Comparison of ENCODE assay signal across 8 mouse cellular contexts in the genomic region with DNA sequence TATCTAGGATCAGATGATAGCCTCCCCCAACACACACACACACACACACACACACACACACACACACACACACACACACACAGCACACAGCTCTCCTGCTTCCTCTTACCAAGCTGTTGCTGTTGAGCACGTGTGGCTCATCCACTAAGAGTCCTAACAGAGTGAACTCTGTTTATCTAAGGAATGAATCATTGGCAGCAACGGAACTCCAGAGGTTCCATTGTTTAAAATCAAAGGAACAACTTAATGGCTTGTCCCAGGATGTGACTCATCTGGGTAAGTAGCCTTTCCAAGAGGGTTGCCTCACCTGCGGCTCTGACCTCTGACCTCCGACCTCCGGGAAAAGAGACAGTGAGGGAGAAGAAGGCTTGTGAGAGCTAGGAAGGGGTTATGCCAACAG. TPM values are rescaled to one million over a fixed set of nuclear protein-coding genes. Genes with fewer than 3 reads are reported as not detected.
DNase-seq lines count a peak whose midpoint lies in the region; ATAC-seq and TF ChIP-seq lines count a peak whose summit lies in the region.

No protein-coding gene starts in this region.

- 22% methylated on average over 5 of the region's 5 CpGs for WGBS in kidney, embryonic 16.5 days
- WGBS in kidney, embryonic 15.5 days, result 21% methylated on average over 5 of the region's 5 CpGs
- WGBS in stomach, embryonic 15.5 days, result 13% methylated on average over 5 of the region's 5 CpGs
- 55% methylated on average over 5 of the region's 5 CpGs for WGBS in forebrain, embryonic 15.5 days
- 53% methylated on average over 5 of the region's 5 CpGs for WGBS in hindbrain, postnatal 0 days

- peak overlapping the region; percentile 38; the same call in 1 of the 2 replicates for H3K27ac ChIP-seq in kidney, embryonic 16.5 days (ENCODE audit: low read length)
- H3K27ac ChIP-seq in kidney, embryonic 15.5 days, result no peak overlapping the region
- H3K27ac ChIP-seq in brown adipose tissue, adult 24 weeks (replicated peaks; ENCODE audit: low read depth, low read length), result peak overlapping the region; percentile 59
- peak overlapping the region; percentile 57 for H3K27ac ChIP-seq in stomach, embryonic 15.5 days
- H3K27ac ChIP-seq in forebrain, embryonic 15.5 days (replicated peaks), result no peak overlapping the region
- no peak overlapping the region for H3K27ac ChIP-seq in hindbrain, postnatal 0 days

- H3K4me2 ChIP-seq in kidney, embryonic 16.5 days (replicated peaks; ENCODE audit: low read depth, low read length), result no peak overlapping the region
- no peak overlapping the region for H3K4me2 ChIP-seq in kidney, embryonic 15.5 days
- H3K4me2 ChIP-seq in stomach, embryonic 15.5 days, result no peak overlapping the region
- H3K4me2 ChIP-seq in forebrain, embryonic 15.5 days (replicated peaks), result no peak overlapping the region
- H3K4me2 ChIP-seq in hindbrain, postnatal 0 days (ENCODE audit: low read depth, low read length), result no peak overlapping the region

- H3K9ac ChIP-seq in kidney, embryonic 16.5 days (replicated peaks; ENCODE audit: low read length), result no peak overlapping the region
- no peak overlapping the region for H3K9ac ChIP-seq in kidney, embryonic 15.5 days
- H3K9ac ChIP-seq in stomach, embryonic 15.5 days, result no peak overlapping the region
- H3K9ac ChIP-seq in forebrain, embryonic 15.5 days (replicated peaks), result no peak overlapping the region
- no peak overlapping the region for H3K9ac ChIP-seq in hindbrain, postnatal 0 days (replicated peaks; ENCODE audit: low read length)

- no peaks in the 10 kb centered on the region for H3K27me3 ChIP-seq in kidney, embryonic 16.5 days (ENCODE audit: insufficient read depth, low read length)
- H3K27me3 ChIP-seq in kidney, embryonic 15.5 days, result no peaks in the 10 kb centered on the region
- no peaks in the 10 kb centered on the region for H3K27me3 ChIP-seq in stomach, embryonic 15.5 days (replicated peaks)
- no peaks in the 10 kb centered on the region for H3K27me3 ChIP-seq in forebrain, embryonic 15.5 days
- H3K27me3 ChIP-seq in hindbrain, postnatal 0 days (ENCODE audit: insufficient read depth, low read length), result no peaks in the 10 kb centered on the region

- no peak overlapping the region for H3K4me3 ChIP-seq in kidney, embryonic 16.5 days (ENCODE audit: low read length)
- no peak overlapping the region for H3K4me3 ChIP-seq in kidney, embryonic 15.5 days (replicated peaks)
- H3K4me3 ChIP-seq in brown adipose tissue, adult 24 weeks (ENCODE audit: insufficient read depth, low read depth, low read length), result no peak overlapping the region
- no peak overlapping the region for H3K4me3 ChIP-seq in stomach, embryonic 15.5 days (replicated peaks)
- no peak overlapping the region for H3K4me3 ChIP-seq in forebrain, embryonic 15.5 days
- H3K4me3 ChIP-seq in hindbrain, postnatal 0 days (ENCODE audit: low read length), result no peak overlapping the region

- peak; percentile 76; the same call in 1 of the 2 replicates for ATAC-seq in kidney, embryonic 16.5 days (ENCODE audit: low FRiP score, low TSS enrichment)
- no peak for ATAC-seq in kidney, embryonic 15.5 days (replicated peaks; ENCODE audit: low FRiP score)
- peak; percentile 84 for ATAC-seq in stomach, embryonic 15.5 days (ENCODE audit: insufficient read depth, low FRiP score, low read depth)
- ATAC-seq in forebrain, embryonic 15.5 days (replicated peaks), result no peak
- no peak for ATAC-seq in hindbrain, postnatal 0 days

- DNase-seq in kidney, postnatal 14 days, result peak; percentile 33
- DNase-seq in right cerebral cortex, postnatal 4 days, result no peak
- no peak for DNase-seq in hindbrain, postnatal 0 days (ENCODE audit: low spot score)

- H3K36me3 ChIP-seq in kidney, embryonic 16.5 days (ENCODE audit: insufficient read depth, low read length), result no peaks in the 10 kb centered on the region
- H3K36me3 ChIP-seq in kidney, embryonic 15.5 days, result no peaks in the 10 kb centered on the region
- H3K36me3 ChIP-seq in stomach, embryonic 15.5 days, result no peaks in the 10 kb centered on the region
- no peaks in the 10 kb centered on the region for H3K36me3 ChIP-seq in forebrain, embryonic 15.5 days
- no peaks in the 10 kb centered on the region for H3K36me3 ChIP-seq in hindbrain, postnatal 0 days (ENCODE audit: insufficient read depth, low read length)

- H3K4me1 ChIP-seq in kidney, embryonic 16.5 days (ENCODE audit: insufficient read depth, low read length), result peaks cover 7% of the 10 kb centered on the region; the same call in 1 of the 2 replicates
- 0 out of 2 replicates have a peak, but pooled peaks cover 6% of the 10 kb centered on the region for H3K4me1 ChIP-seq in kidney, embryonic 15.5 days
- peaks cover 4% of the 10 kb centered on the region for H3K4me1 ChIP-seq in brown adipose tissue, adult 24 weeks (ENCODE audit: control insufficient read depth, insufficient read depth, insufficient read length, low read length)
- peaks cover 7% of the 10 kb centered on the region; the same call in 1 of the 2 replicates for H3K4me1 ChIP-seq in stomach, embryonic 15.5 days
- H3K4me1 ChIP-seq in forebrain, embryonic 15.5 days, result no peaks in the 10 kb centered on the region
- H3K4me1 ChIP-seq in hindbrain, postnatal 0 days (ENCODE audit: insufficient read depth, low read length), result no peaks in the 10 kb centered on the region

- no peak for TF ChIP-seq CTCF in hindbrain, postnatal 0 days (IDR thresholded peaks at IDR 0.05; ENCODE audit: low read depth)

- no peaks in the 10 kb centered on the region for H3K9me3 ChIP-seq in kidney, embryonic 16.5 days (ENCODE audit: low read length)
- H3K9me3 ChIP-seq in kidney, embryonic 15.5 days (replicated peaks), result no peaks in the 10 kb centered on the region
- no peaks in the 10 kb centered on the region for H3K9me3 ChIP-seq in stomach, embryonic 15.5 days
- no peaks in the 10 kb centered on the region for H3K9me3 ChIP-seq in forebrain, embryonic 15.5 days
- no peaks in the 10 kb centered on the region for H3K9me3 ChIP-seq in hindbrain, postnatal 0 days (ENCODE audit: low read length)

RNA-seq across cellular contexts. Expression of a gene that starts 29.9 kb away (rescaled TPM):
- 26.0 and 31.3 TPM in 2 replicates for polyA plus RNA-seq in kidney, embryonic 16.5 days (2015; fragmentation: Nextera tagmentation; extraction: Ambion mirVana)
- polyA plus RNA-seq in kidney, embryonic 15.5 days (2015; fragmentation: Nextera tagmentation; extraction: Ambion mirVana), result 32.6 and 33.0 TPM in 2 replicates
- polyA plus RNA-seq in brown adipose tissue, adult 24 weeks (2012; ENCODE audit: insufficient read depth, insufficient read length, missing spikeins), result 13.9 and 16.9 TPM in 2 replicates
- polyA plus RNA-seq in stomach, embryonic 15.5 days (2015; fragmentation: Nextera tagmentation; extraction: Ambion mirVana), result 25.4 and 26.5 TPM in 2 replicates
- 56.6 and 58.9 TPM in 2 replicates for polyA plus RNA-seq in forebrain, embryonic 15.5 days (2015; fragmentation: Nextera tagmentation; extraction: Ambion mirVana)
- total RNA-seq in hindbrain, postnatal 0 days (2014; rRNA removed), result 8.0 and 10.5 TPM in 2 replicates
- 20.5 and 22.3 TPM in 2 replicates for polyA plus RNA-seq in hindbrain, postnatal 0 days (2015; fragmentation: Nextera tagmentation; extraction: Ambion mirVana)

RNA-seq across cellular contexts. Expression of a gene that starts 45.3 kb away (rescaled TPM):
- polyA plus RNA-seq in kidney, embryonic 16.5 days (2015; fragmentation: Nextera tagmentation; extraction: Ambion mirVana), result 46.5 and 47.7 TPM in 2 replicates
- polyA plus RNA-seq in kidney, embryonic 15.5 days (2015; fragmentation: Nextera tagmentation; extraction: Ambion mirVana), result 41.9 and 44.3 TPM in 2 replicates
- 4.1 and 8.3 TPM in 2 replicates for polyA plus RNA-seq in brown adipose tissue, adult 24 weeks (2012; ENCODE audit: insufficient read depth, insufficient read length, missing spikeins)
- polyA plus RNA-seq in stomach, embryonic 15.5 days (2015; fragmentation: Nextera tagmentation; extraction: Ambion mirVana), result 26.7 and 29.4 TPM in 2 replicates
- 5.9 and 6.7 TPM in 2 replicates for polyA plus RNA-seq in forebrain, embryonic 15.5 days (2015; fragmentation: Nextera tagmentation; extraction: Ambion mirVana)
- 3.8 and 4.3 TPM in 2 replicates for total RNA-seq in hindbrain, postnatal 0 days (2014; rRNA removed)
- 8.7 and 9.5 TPM in 2 replicates for polyA plus RNA-seq in hindbrain, postnatal 0 days (2015; fragmentation: Nextera tagmentation; extraction: Ambion mirVana)

RNA-seq across cellular contexts. Expression of a gene that starts 47.9 kb away (rescaled TPM):
- 34.0 and 37.3 TPM in 2 replicates for polyA plus RNA-seq in kidney, embryonic 16.5 days (2015; fragmentation: Nextera tagmentation; extraction: Ambion mirVana)
- 30.2 and 30.5 TPM in 2 replicates for polyA plus RNA-seq in kidney, embryonic 15.5 days (2015; fragmentation: Nextera tagmentation; extraction: Ambion mirVana)
- 16.1 and 18.9 TPM in 2 replicates for polyA plus RNA-seq in brown adipose tissue, adult 24 weeks (2012; ENCODE audit: insufficient read depth, insufficient read length, missing spikeins)
- polyA plus RNA-seq in stomach, embryonic 15.5 days (2015; fragmentation: Nextera tagmentation; extraction: Ambion mirVana), result 24.9 and 25.3 TPM in 2 replicates
- 44.3 and 45.9 TPM in 2 replicates for polyA plus RNA-seq in forebrain, embryonic 15.5 days (2015; fragmentation: Nextera tagmentation; extraction: Ambion mirVana)
- total RNA-seq in hindbrain, postnatal 0 days (2014; rRNA removed), result 21.8 and 26.9 TPM in 2 replicates
- 18.5 and 22.2 TPM in 2 replicates for polyA plus RNA-seq in hindbrain, postnatal 0 days (2015; fragmentation: Nextera tagmentation; extraction: Ambion mirVana)

RNA-seq across cellular contexts. Expression of a gene that starts 48.0 kb away (rescaled TPM):
- polyA plus RNA-seq in kidney, embryonic 16.5 days (2015; fragmentation: Nextera tagmentation; extraction: Ambion mirVana), result 142 and 150 TPM in 2 replicates
- polyA plus RNA-seq in kidney, embryonic 15.5 days (2015; fragmentation: Nextera tagmentation; extraction: Ambion mirVana), result 153 and 155 TPM in 2 replicates
- polyA plus RNA-seq in brown adipose tissue, adult 24 weeks (2012; ENCODE audit: insufficient read depth, insufficient read length, missing spikeins), result 249 and 290 TPM in 2 replicates
- 154 and 179 TPM in 2 replicates for polyA plus RNA-seq in stomach, embryonic 15.5 days (2015; fragmentation: Nextera tagmentation; extraction: Ambion mirVana)
- 89.4 and 91.9 TPM in 2 replicates for polyA plus RNA-seq in forebrain, embryonic 15.5 days (2015; fragmentation: Nextera tagmentation; extraction: Ambion mirVana)
- total RNA-seq in hindbrain, postnatal 0 days (2014; rRNA removed), result 77.1 and 99.0 TPM in 2 replicates
- 162 and 163 TPM in 2 replicates for polyA plus RNA-seq in hindbrain, postnatal 0 days (2015; fragmentation: Nextera tagmentation; extraction: Ambion mirVana)

Comparison
In these comparisons a context has a peak if more than half of its experiments do, and no peak if none do; other contexts are left out.
1. ATAC-seq: peak in kidney, embryonic 16.5 days (single experiment) and stomach, embryonic 15.5 days (single experiment); none in kidney, embryonic 15.5 days (single experiment), forebrain, embryonic 15.5 days (single experiment) and hindbrain, postnatal 0 days (single experiment).
2. H3K27ac ChIP-seq: peak in kidney, embryonic 16.5 days (single experiment), brown adipose tissue, adult 24 weeks (single experiment) and stomach, embryonic 15.5 days (single experiment); none in kidney, embryonic 15.5 days (single experiment), forebrain, embryonic 15.5 days (single experiment) and hindbrain, postnatal 0 days (single experiment).